14 mouse cellular contexts compared by ENCODE assay signal in genomic region chr17:74808901-74809300, GRCm38 (mm10).
"Had no signal": no experiment of that assay in that cellular context is flagged by ENCODE, and none has a peak within 500 bp of the region (broad histone marks: within the 10 kb centered on the region; RNA-seq: fewer than 3 reads in every experiment).

No protein-coding gene starts in this region.

- DNase-seq: kidney, postnatal 14 days; lung, adult 2 months; lung, postnatal 36 days; midbrain, embryonic 14.5 days; retina, postnatal 1 day; right cerebral cortex, postnatal 4 days; spleen, adult 18-20 months; thymus, adult 18-20 months; thymus, postnatal 14 days had no signal

- H3K4me3 ChIP-seq: limb, embryonic 10.5 days; liver, embryonic 15.5 days; midbrain, embryonic 10.5 days; neural tube, embryonic 13.5 days had no signal

- H3K9me3 ChIP-seq: limb, embryonic 10.5 days; liver, embryonic 15.5 days; midbrain, embryonic 10.5 days; neural tube, embryonic 13.5 days had no signal

- H3K27ac ChIP-seq: limb, embryonic 10.5 days; liver, embryonic 15.5 days; midbrain, embryonic 10.5 days; neural tube, embryonic 13.5 days had no signal

- ATAC-seq: lung, postnatal 0 days had no signal

- H3K27me3 ChIP-seq: liver, embryonic 15.5 days; neural tube, embryonic 13.5 days had no signal

- H3K36me3 ChIP-seq: liver, embryonic 15.5 days; neural tube, embryonic 13.5 days had no signal
